Mouse (Mus musculus) liver, adult 2 months (tissue): Measurements from ENCODE around the gene 1700092M07Rik.

Experiments
- CTCF ChIP-seq: fragments of 200-500 bp; IDR thresholded peaks from 2 replicates; pipeline ENCODE4 v1.5.1; 2011; ENCODE audit warnings: low read depth, low read length, control low read depth
- POLR2A ChIP-seq: fragments of 200-500 bp; IDR thresholded peaks from 2 replicates; pipeline ENCODE4 v1.6.1; 2011; ENCODE audit warnings: low read length, control low read depth; ENCODE audit not compliant: insufficient read depth; ENCODE audit errors: extremely low read depth

DNA sequence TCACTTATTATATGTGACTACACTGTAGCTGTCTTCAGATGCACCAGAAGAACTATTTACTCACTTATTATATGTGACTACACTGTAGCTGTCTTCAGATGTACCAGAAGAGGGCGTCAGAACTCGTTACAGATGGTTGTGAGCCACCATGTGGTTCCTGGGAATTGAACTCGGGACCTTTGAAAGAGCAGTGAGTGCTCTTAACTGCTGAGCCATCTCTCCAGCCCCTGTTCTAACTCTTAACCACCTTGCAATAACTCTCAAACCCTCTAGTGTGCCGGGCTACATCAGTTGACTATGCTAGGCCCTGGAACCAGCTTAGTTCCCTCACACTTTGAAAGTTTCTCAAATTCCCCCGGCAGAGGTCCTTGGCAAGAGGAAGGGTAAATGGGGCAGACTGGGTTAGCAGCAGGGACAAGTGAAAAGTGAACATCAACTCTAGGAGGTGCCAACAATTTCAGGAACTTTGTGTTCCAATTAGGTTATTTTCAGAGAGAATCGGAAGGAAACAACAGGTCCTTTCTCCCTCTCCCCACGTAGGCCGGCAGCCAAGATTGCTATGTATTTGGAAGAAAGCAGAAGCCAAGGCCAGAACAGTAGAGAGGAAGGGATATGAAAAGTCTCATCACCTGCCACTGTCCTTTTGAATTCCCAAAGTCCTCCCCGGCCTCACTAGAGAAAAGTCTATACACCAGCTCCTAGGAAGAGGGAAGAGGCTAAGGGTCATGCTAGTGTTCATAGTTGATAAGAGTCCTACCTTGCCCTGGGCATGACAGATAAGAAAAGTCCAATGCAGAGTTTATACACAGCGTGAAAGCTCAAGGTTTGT, 25.7 kb upstream of the 1700092M07Rik start:
- TF ChIP-seq CTCF (no peak), POLR2A (no peak)
